Mouse (Mus musculus): ENCODE data around the gene C1s2. TPM values are rescaled to one million over a fixed set of nuclear protein-coding genes. Genes with fewer than 3 reads are reported as not detected.
"Not testable (repeated sequence)": the region's sequence is repeated elsewhere in the genome, so short reads cannot be mapped to it uniquely, and the experiment has no call there.

The C1s2 gene
- total and polyA plus RNA-seq, 3 experiments, result 0.08 to 0.19 (median 0.08) TPM

GRCm38 (mm10) chr6:124682291-124682690 is 46.4 kb upstream of the C1s2 start:
- Histone ChIP-seq H3K27ac (ENCODE audit: insufficient read depth, low read depth) (peak overlapping the region; percentile 97; the same call in 1 of the 2 replicates), H3K4me1 (ENCODE audit: control insufficient read depth in 1 of 2, insufficient read depth in 2 of 2) (peaks cover 9 to 51% of the 10 kb centered on the region in 2 experiments), H3K36me3 (replicated peaks in 1 of 2; ENCODE audit: control insufficient read depth in 1 of 2, insufficient read depth in 1 of 2, low read length in 1 of 2) (peaks cover 0 to 38% of the 10 kb centered on the region in 2 experiments), H3K4me2 (ENCODE audit: insufficient read depth, low read depth, poor library complexity, severe bottlenecking) (0 out of 2 replicates have a peak overlapping the region, but pooled peaks have one; percentile 96)
- H3K79me2 ChIP-seq (replicated peaks; ENCODE audit: control insufficient read depth, extremely low read depth, insufficient read depth, poor library complexity, severe bottlenecking); H3K27me3 ChIP-seq (replicated peaks); H3K9ac ChIP-seq (ENCODE audit: insufficient read depth, low read depth); H3K4me3 ChIP-seq (replicated peaks in 1 of 3; ENCODE audit: low read depth in 2 of 3, low read length in 2 of 3, poor library complexity in 1 of 3); dilution Hi-C loops (cut with MboI; ENCODE audit: extremely low pct_ligation_motif_present, extremely low pct_unique_long_range_greater_than_20kb, low sequenced_read_pairs); in situ Hi-C loops (cut with MboI; ENCODE audit: low pct_ligation_motif_present, low pct_unique_long_range_greater_than_20kb, low sequenced_read_pairs); DNase-seq (ENCODE audit: extremely low read depth); H3K9me3 ChIP-seq (replicated peaks; ENCODE audit: low read length): not testable (repeated sequence)
- TF ChIP-seq ZNF384 (IDR thresholded peaks at IDR 0.05; ENCODE audit: low read depth, low read length), result peak; percentile 79

DNA sequence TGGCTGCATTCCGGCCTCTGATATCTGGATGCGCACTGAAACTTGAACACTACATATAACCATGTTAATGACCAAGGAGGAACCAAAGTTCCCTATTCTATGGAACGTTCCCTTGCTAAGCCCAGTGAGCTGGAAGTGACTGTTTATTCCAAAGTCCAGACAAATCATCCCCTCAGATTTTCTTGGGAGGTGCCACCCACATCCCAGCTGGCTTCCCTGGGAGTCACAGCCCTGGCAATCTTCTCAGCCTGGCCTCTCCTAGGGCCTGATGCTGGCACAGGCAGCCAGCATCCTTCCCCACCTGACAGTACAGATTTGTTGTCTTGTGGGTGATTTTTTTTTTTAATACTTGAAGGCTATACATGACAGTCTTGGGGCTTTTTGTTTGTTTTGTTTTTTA is 43.6 kb upstream of the C1s2 start:
- DNase-seq (ENCODE audit: extremely low read depth), result no peak
- dilution Hi-C loops (cut with MboI; ENCODE audit: extremely low pct_ligation_motif_present, extremely low pct_unique_long_range_greater_than_20kb, low sequenced_read_pairs), result no loop called here
- H3K4me1 ChIP-seq (ENCODE audit: control insufficient read depth in 1 of 2, insufficient read depth in 2 of 2), result peaks cover 9 to 37% of the 10 kb centered on the region in 2 experiments

DNA sequence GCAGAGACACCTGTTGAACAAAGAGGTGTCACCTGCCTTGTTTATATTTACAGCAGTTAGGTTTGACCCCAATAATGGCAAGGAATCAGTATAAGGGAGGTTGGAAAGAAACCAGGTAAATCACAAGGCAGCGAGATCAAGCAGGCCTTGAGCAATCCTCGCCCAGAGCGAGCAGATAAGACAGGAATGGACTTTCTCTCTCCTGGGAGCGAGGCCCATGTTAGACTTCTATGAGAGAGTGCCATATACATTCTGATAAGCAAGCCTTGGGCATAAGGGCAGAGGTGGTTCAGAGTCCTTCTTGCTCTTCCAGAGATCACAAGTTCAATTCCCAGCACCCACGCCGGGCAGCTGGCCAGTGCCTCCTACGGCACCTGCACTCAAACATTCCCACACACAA is 42.9 kb upstream of the C1s2 start:
- Histone ChIP-seq H3K27ac (ENCODE audit: insufficient read depth, low read depth) (no peak overlapping the region), H3K36me3 (replicated peaks in 1 of 2; ENCODE audit: control insufficient read depth in 1 of 2, insufficient read depth in 1 of 2, low read length in 1 of 2) (peaks cover 8 to 53% of the 10 kb centered on the region in 2 experiments)

More for the DNA sequence above, 43.6 kb upstream of the C1s2 start:
- H3K27me3 ChIP-seq (replicated peaks), result no peaks in the 10 kb centered on the region
- peaks cover 3 to 45% of the 10 kb centered on the region in 2 experiments for H3K36me3 ChIP-seq (replicated peaks in 1 of 2; ENCODE audit: control insufficient read depth in 1 of 2, insufficient read depth in 1 of 2, low read length in 1 of 2)
- no peaks in the 10 kb centered on the region for H3K9me3 ChIP-seq (replicated peaks; ENCODE audit: low read length)
- H3K4me3 ChIP-seq (replicated peaks in 1 of 3; ENCODE audit: low read depth in 2 of 3, low read length in 2 of 3, poor library complexity in 1 of 3), result no peak overlapping the region
- TF ChIP-seq PAX5 (IDR thresholded peaks at IDR 0.05; ENCODE audit: low read length) (no peak), MEF2A (IDR thresholded peaks at IDR 0.05; ENCODE audit: borderline replicate concordance, low read depth, low read length) (no peak), CHD2 (IDR thresholded peaks at IDR 0.05; ENCODE audit: low read length) (no peak), RAD21 (IDR thresholded peaks at IDR 0.05; ENCODE audit: low read depth, low read length) (no peak), HCFC1 (IDR thresholded peaks at IDR 0.05; ENCODE audit: low read depth, low read length) (no peak), SMC3 (IDR thresholded peaks at IDR 0.05; ENCODE audit: low read depth, low read length) (no peak), BHLHE40 (IDR thresholded peaks at IDR 0.05; ENCODE audit: low read depth, low read length) (no peak), RCOR1 (conservative IDR thresholded peaks at IDR 0.05; ENCODE audit: low read depth, low read length) (no peak), ZC3H11A (IDR thresholded peaks at IDR 0.05; ENCODE audit: low read depth, low read length) (no peak), NELFE (IDR thresholded peaks at IDR 0.05; ENCODE audit: low read depth, low read length) (no peak), ZMIZ1 (IDR thresholded peaks at IDR 0.05; ENCODE audit: low read depth, low read length) (no peak), TCF12 (IDR thresholded peaks at IDR 0.05; ENCODE audit: low read depth, low read length) (no peak), CHD1 (IDR thresholded peaks at IDR 0.05; ENCODE audit: low read depth, low read length) (no peak), EP300 (IDR thresholded peaks at IDR 0.05; ENCODE audit: low read length) (no peak), USF1 (IDR thresholded peaks at IDR 0.05; ENCODE audit: low read depth, low read length) (no peak), POLR2AphosphoS2 (IDR thresholded peaks at IDR 0.05; ENCODE audit: low read depth, low read length) (no peak)
- H3K27ac ChIP-seq (ENCODE audit: insufficient read depth, low read depth), result no peak overlapping the region
- H3K79me2 ChIP-seq (replicated peaks; ENCODE audit: control insufficient read depth, extremely low read depth, insufficient read depth, poor library complexity, severe bottlenecking), result peaks cover 11% of the 10 kb centered on the region
- no peak overlapping the region for H3K9ac ChIP-seq (ENCODE audit: insufficient read depth, low read depth)
- H3K4me2 ChIP-seq (ENCODE audit: insufficient read depth, low read depth, poor library complexity, severe bottlenecking), result no peak overlapping the region
- in situ Hi-C loops (cut with MboI; ENCODE audit: low pct_ligation_motif_present, low pct_unique_long_range_greater_than_20kb, low sequenced_read_pairs), result no loop called here

More for the DNA sequence above, 42.9 kb upstream of the C1s2 start:
- Histone ChIP-seq H3K4me3 (replicated peaks in 1 of 3; ENCODE audit: low read depth in 2 of 3, low read length in 2 of 3, poor library complexity in 1 of 3) (no peak overlapping the region), H3K79me2 (replicated peaks; ENCODE audit: control insufficient read depth, extremely low read depth, insufficient read depth, poor library complexity, severe bottlenecking) (peaks cover 11% of the 10 kb centered on the region), H3K9ac (ENCODE audit: insufficient read depth, low read depth) (no peak overlapping the region), H3K4me1 (ENCODE audit: control insufficient read depth in 1 of 2, insufficient read depth in 2 of 2) (peaks cover 9 to 30% of the 10 kb centered on the region in 2 experiments), H3K9me3 (replicated peaks; ENCODE audit: low read length) (no peaks in the 10 kb centered on the region), H3K4me2 (ENCODE audit: insufficient read depth, low read depth, poor library complexity, severe bottlenecking) (no peak overlapping the region), H3K27me3 (replicated peaks) (no peaks in the 10 kb centered on the region)
- dilution Hi-C loops (cut with MboI; ENCODE audit: extremely low pct_ligation_motif_present, extremely low pct_unique_long_range_greater_than_20kb, low sequenced_read_pairs), result no loop called here
- in situ Hi-C loops (cut with MboI; ENCODE audit: low pct_ligation_motif_present, low pct_unique_long_range_greater_than_20kb, low sequenced_read_pairs), result no loop called here
- TF ChIP-seq MYC (IDR thresholded peaks at IDR 0.05; ENCODE audit: low read depth, low read length), result no peak
- no peak for TF ChIP-seq NRF1 (IDR thresholded peaks at IDR 0.05; ENCODE audit: low read depth, low read length)
- TF ChIP-seq PAX5 (IDR thresholded peaks at IDR 0.05; ENCODE audit: low read length), result no peak
- no peak for TF ChIP-seq ZKSCAN1 (IDR thresholded peaks at IDR 0.05; ENCODE audit: borderline replicate concordance, low read depth, low read length)
- TF ChIP-seq SIN3A (IDR thresholded peaks at IDR 0.05; ENCODE audit: low read length), result no peak
- TF ChIP-seq NELFE (IDR thresholded peaks at IDR 0.05; ENCODE audit: low read depth, low read length), result no peak
- no peak for TF ChIP-seq E2F4 (IDR thresholded peaks at IDR 0.05; ENCODE audit: insufficient replicate concordance, low read depth, low read length)
- TF ChIP-seq TCF12 (IDR thresholded peaks at IDR 0.05; ENCODE audit: low read depth, low read length), result no peak
- no peak for TF ChIP-seq MAX (IDR thresholded peaks at IDR 0.05; ENCODE audit: low read length)
- no peak for TF ChIP-seq CHD2 (IDR thresholded peaks at IDR 0.05; ENCODE audit: low read length)
- TF ChIP-seq RAD21 (IDR thresholded peaks at IDR 0.05; ENCODE audit: low read depth, low read length), result no peak
- no peak for TF ChIP-seq ZNF384 (IDR thresholded peaks at IDR 0.05; ENCODE audit: low read depth, low read length)
- TF ChIP-seq RCOR1 (conservative IDR thresholded peaks at IDR 0.05; ENCODE audit: low read depth, low read length), result no peak
- no peak for TF ChIP-seq KAT2A (IDR thresholded peaks at IDR 0.05; ENCODE audit: insufficient replicate concordance, low read length)
- TF ChIP-seq ZC3H11A (IDR thresholded peaks at IDR 0.05; ENCODE audit: low read depth, low read length), result no peak
- no peak for TF ChIP-seq ETS1 (conservative IDR thresholded peaks at IDR 0.05; ENCODE audit: low read depth, low read length)
- TF ChIP-seq JUND (conservative IDR thresholded peaks at IDR 0.05; ENCODE audit: low read depth, low read length), result no peak
- TF ChIP-seq CHD1 (IDR thresholded peaks at IDR 0.05; ENCODE audit: low read depth, low read length), result no peak
- TF ChIP-seq UBTF (IDR thresholded peaks at IDR 0.05; ENCODE audit: low read depth, low read length), result no peak
- no peak for TF ChIP-seq EP300 (IDR thresholded peaks at IDR 0.05; ENCODE audit: low read length)
- DNase-seq (ENCODE audit: extremely low read depth), result no peak
